Mouse (Mus musculus) cerebellum, postnatal 10 days (tissue): Measurements from ENCODE around the gene Hddc3.
"Not testable (repeated sequence)": the region's sequence is repeated elsewhere in the genome, so short reads cannot be mapped to it uniquely, and the experiment has no call there.

ENCODE experiments used
- DNase-seq, 2 experiments: peaks; one replicate each; pipeline ENCODE4 v3.0.0; 2021; ENCODE audit warnings: mixed read lengths in 2 of 2

The Hddc3 gene

DNA sequence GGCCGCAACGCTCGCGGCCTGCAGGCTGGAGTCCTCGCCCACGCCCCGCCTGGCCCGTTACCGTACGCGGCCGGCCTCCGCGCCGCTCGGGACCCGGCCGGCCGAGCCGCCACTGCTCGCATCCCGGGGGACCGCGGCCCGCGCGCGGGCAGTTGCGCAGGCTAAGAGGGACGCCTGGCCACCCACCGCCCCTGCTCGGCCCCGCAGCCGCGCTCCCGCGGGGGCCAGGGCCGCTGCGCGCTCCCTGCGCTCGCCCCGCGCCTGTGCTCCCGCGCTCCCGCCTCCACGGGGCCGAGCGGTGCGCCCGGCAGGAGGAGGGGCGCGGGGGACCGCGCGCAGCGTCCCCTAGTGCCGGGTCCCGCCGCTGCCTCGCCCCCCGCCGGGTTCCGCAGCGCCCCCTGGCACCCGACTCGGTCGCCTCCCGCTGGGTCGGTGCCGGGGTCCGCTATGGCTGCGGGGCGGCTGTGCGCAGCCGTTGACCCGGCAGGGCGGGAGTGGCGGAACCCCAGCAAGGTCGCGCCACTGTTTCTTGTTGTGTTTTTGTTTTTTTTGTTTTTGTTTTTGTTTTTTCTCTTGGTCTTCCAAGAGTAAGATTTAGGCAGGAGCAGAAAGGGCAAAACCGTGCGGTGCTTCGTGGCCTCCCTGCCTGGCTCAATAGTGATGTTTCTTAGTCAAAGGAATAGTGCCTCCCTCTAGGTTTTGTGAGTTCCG, 28.3 kb downstream of the Hddc3 start, which contains the start of gene Man2a2:
Man2a2 (minus strand) TSS at position 335 of the 711 bp plus-strand sequence.
- peak; percentile 83 to 84 for DNase-seq

DNA sequence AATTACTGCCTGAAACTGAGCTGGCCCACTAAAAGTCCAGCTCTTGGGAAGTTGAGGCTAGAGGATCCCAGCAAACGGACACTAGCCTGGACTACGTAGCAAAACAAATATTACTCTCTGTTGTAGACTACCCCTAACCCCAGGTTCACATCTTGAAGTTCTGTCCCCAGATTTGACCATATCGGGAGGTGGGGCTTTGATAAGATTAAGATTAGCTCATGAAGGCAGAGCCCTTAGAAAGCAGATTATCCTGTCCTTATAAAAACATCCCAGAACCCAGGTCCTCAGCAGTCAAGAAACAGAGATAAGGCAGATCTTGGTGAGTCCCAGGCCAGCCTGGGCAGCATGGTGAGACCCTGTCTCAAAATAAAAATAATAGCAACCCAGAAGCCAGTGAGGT, 29.3 kb downstream of the Hddc3 start:
- no peak for DNase-seq

DNA sequence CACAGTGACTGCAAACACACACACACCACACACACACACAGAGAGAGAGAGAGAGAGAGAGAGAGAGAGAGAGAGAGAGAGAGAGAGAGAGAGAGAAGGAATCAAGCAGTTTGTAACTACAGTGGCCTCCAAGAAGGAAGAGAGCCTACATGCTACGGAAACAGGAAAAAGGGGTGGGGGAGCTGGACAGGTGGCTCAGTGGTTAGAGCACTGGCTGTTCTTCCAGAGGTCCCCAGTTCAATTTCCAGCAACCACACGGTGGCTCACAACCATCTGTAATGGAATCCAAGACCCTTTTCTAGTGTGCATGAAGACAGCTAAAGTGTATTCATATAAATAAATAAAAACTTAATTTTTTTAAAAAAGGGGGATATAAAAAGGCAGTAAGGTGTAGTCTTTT, 29.8 kb downstream of the Hddc3 start:
- DNase-seq: no peak

DNA sequence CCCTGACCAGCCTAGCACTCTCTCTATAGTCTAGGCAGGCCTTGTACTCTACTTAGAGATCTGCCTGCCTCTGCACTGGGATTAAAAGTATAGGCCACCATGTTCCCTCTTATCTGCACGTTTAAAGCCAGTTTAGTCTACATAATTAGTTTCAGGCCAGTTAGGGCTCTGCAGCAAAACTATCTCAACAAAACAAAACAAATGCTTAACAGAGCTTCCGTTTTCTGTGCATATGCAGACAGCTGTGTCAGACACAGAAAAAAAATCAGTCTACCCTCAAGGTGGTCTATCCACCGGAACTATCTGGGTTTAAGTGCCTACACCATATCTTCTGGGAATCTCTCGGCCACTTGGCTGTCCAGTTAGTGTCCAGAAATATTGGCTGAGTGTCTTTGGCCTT, 30.4 kb downstream of the Hddc3 start:
- no peak for DNase-seq

DNA sequence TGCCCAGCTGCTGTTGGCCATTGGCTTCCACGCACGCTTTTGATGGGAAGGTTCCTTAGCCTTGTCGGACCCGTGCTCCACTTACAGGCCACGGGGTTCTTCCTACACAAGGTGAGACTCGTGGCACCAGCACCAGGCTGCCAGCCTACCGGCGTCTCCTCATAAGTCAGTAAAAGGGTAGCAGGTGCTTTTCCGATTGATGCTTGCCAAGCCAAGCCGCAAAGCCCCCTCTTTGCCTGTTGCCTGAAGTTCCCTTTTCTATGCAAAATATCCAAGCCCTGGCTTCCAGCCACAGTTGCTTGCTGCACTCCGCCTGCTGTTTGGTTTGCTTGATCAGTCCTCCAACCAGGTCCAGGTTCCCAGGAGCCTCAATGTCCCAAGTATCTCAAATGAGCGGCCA, 30.9 kb downstream of the Hddc3 start:
- DNase-seq: peak; percentile 61

DNA sequence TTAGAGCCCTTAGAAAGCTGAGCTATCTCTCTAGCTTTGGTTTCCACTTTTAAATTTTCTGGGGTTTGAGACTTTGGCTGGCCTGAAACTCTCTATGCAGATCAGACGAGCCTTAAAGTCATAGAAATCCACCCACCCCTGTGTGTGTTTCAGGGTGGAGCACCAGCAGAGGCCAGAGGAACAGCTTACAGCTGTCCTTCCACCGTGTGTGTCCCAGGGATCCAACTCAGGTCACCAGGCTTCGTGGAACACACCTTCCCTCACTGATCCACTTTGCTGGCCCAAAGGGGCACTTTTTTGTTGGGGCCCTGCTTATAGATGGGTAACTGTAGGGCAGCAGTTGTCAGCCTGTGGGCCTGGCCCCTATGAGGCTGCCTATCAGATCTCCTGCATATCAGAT, 31.4 kb downstream of the Hddc3 start:
- DNase-seq: no peak

DNA sequence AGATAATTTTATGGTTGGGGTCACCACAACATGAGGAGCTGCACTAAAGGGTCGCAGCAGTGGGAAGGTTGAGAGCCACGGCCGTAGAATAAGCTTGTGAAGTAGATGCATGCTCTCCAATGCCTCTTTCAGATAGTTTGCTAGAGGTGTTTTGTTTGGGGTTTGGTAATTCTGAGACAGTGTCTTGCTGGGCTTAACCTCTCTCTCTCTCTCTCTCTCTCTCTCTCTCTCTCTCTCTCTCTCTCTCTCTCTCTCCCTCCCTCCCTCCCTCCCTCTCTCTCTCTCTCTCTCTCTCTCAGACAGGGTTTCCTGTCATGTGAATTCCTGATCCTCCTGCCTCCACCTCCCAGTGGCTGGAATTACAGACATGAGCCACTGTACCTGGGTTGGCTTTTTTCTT, 31.8 kb downstream of the Hddc3 start:
- no peak for DNase-seq

DNA sequence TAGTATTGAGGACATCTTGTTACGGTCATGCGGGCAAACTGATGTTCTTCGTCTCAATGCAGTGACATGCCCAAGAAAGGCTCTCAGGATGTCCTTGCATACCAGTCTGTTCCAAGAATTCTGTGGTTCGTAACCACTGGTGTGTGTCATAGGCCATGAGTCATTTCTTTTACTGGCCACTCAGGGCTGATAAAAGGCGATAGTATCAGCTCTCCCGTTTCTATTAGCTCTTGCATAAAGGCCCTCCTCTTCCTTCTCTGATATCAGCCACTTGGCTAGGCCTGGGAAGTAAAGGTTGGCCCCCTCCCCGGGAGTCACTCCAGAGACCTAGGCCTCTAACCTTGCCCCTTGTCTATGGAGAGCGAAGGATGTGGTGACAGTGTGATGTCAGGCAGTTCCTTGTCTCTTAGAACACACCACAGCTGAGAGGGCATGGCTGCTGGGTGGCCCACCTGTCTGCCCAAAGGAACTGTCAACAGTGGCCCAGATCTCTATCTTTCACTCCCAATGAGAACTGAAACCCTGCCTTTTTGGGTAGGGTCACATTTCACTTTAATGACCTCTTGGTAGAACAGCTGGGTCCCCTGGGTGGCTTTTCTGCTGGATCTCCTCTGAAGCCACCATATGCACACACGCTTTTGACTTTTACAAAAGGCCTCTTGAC, 32.6 kb downstream of the Hddc3 start:
- no peak for DNase-seq

DNA sequence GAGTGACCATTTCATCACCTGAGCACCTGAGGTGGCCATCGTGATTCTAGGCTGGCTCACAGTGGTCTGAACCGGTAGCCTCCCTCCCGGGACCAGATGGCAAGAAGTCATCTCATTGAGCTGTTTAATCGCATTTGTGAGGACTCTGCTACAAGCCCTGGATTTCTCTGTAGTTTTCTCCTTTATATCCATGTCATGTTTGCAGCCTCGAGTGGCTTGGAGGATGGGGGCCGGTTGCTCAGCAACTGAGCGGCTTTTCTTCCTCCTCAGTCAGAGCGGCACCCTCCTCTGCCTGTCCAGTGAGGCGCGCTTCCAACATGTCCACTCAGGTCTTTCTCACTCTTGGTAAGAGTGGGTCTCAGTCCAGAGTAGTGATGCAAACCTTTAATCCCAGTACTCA, 33.3 kb downstream of the Hddc3 start:
- peak in 1 of 2 experiments; percentile 28 for DNase-seq

DNA sequence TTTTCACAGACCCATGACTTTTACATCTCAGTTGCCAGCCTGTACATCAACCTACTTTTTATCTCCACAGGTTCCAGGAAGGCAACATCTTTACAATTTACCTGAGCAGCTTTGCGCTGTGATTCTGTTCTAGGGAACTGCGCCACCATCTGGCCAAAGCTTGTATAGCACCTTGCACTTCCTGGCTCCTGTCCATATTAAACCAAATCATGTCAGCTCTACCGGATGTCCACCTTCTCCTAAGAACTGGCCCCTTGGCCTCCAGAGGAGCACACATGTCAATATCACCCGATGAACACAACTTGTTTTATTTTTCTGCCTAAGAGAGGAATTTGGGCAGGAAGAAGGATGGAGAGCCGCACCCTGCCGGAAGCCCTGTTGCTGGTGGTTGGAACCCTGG, 34.6 kb downstream of the Hddc3 start:
- peak; percentile 76 to 86 for DNase-seq

DNA sequence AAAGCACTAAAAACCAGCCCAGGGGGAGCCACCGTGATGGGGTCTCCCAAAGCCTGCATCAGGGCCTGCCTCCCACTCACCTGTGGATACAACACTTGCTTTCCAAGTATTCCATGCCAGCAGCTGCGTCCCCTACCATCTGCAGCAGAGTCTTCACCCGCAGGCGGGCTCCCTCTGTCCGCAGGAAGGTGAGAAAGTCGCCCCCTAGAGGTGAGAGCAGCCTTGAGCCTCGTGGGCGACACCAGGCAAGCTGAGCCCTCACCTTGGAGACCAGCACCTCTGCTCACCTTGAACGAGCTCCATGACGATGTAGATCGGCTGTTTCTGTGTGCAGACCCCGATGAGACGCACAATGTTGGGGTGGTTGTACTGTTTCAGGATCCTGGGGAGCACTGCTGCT, 36.6 kb downstream of the Hddc3 start:
- DNase-seq: peak; percentile 68 to 75

DNA sequence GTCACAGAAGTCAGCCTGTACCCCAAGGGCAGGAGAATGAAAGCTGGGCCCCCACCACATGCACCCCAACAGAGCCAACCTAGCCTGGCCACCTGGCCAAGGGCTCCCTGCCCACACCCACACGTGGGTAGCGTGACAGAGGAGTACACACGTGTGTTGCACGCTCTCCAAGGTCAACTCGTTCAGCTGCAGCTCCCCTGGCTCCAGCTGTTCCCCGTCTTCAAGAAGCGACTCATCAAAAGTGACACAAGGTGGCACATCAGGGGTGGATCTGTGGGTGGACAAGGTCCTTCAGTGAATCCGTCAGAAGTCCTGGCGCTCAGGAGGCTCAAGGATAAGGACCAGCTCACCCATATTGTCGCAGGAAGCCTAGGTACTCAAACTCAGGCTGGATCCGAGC, 40.0 kb downstream of the Hddc3 start:
- DNase-seq: peak in 1 of 2 experiments; percentile 11

DNA sequence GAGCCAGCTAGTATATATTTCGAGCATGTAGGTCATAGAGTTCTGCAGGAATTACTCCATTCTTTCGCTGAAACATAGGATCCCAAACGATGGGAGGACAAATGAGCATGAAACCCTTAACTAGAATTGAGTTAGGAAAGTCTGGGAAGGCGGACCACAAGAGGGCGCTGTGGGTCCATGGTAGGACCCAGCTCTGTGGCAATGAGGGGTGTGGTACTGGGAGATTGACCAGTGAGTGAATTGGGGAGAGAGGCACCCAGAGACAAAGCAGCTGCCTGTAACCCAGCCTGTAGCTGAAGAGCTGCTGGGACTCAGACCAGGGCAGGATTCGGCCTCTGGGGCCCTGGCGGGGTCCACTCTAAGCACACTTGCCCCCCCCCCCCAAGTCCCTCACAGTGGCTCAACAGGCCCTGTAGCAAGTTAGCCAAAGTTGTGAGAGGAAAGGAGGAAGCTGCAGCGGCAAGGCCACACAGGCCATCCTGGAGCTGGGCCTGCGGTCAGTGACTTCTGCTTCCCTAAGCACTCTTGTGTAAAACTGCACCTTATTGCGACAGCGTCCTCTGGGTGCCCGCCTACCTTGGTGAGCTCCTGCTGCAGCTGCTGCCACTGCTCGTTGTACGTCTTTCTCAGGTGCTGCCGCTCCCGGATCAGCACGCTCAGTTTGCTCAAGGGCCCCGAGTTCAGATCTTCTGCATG, 43.5 kb downstream of the Hddc3 start:
- DNase-seq: peak; percentile 97 to 99

DNA sequence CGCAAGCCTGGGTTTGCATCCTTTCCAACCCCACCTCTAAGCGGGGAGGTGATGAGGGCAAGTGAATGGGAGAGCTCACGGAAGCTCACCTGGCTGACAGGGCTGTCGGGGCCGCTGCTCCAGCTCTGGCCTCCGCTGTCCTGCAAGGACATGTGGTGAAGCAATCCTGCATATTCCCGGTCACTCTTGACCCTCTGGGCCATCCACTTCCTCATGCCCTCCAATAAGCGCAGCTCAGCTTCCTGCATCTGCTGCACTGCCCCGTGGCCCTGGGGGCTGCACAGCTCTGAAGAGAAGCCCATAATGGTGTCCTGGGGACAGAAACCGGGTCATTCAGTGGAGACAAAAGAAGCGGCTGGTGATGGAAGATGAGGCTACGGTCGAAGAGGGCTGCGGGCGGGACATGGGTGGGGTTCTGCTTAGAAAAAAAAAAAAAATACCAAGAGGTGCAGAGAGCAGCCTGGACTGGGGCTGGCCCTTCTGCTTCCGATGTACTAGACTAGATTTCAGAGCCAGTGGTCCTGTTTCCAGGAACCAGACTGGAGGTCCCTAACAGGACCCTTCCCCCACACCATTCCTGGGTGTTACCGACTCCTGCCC, 44.2 kb downstream of the Hddc3 start:
- peak in 1 of 2 experiments; percentile 19 for DNase-seq

DNA sequence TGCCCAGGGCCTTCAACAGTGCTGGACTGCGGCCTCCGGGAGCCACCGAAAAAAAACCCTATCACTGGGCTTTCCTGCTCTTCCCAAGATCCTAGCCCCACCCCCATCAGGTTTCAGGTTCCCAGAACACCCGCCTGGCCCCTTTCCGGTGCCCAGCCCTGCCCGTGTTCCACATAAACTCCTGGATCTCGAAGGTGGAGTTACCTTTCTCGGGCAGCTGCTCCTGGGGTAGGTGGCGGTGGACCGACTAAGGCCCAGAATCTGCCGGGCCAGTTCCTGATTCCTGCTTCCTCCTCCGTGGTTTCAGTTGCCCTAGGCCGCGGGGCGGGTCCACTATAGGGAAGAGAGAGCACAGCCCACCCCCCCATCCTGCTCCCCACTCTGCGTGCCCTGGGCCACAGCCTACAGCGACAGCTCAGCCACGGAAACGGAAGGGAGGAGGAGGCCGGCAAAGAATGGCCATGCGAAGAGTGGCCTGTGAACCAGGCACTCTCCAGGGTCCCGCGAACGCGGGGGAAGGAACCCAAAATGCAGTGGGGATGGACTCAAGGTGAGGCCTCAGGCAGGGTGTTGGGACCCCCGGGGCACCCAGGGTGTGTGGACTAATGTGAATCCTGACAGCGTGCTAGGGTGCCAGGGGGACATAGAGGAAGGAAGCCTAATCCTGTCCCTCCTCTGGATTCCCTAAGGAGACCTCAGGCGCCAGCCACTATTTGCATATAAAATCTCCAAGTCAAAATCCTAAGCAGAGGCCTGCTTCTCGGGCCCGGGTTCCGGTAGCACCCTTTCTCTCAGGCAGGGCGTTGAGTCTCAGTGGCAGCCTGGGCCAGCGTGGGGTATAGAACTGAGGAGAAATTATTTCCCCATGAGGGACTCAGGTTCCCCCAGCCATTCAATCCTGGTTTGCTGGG, 45.0 kb downstream of the Hddc3 start, which contains the start of gene Fes:
Fes (minus strand) TSS at position 314 of the 911 bp plus-strand sequence.
- DNase-seq: peak in 1 of 2 experiments; percentile 33

DNA sequence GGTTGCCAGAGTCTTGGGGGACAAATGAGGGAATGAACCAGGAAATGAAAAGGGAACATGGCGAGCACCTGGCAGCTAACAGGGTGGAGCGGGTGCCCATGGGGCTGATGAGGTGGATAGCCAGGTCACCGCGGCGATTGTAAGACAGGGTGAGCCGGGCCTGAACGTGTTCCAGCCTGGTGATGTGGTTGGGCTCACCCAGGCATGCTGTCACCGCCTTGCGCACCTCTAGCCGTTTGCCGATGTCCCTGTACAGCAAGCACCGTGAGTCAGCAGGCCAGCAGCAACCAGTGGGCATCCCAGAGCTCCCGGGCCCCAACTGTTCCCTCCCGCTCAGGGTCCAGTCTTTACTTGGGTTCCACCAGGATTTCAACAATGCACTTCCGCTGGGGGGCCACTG, 49.2 kb downstream of the Hddc3 start:
- no peak for DNase-seq

DNA sequence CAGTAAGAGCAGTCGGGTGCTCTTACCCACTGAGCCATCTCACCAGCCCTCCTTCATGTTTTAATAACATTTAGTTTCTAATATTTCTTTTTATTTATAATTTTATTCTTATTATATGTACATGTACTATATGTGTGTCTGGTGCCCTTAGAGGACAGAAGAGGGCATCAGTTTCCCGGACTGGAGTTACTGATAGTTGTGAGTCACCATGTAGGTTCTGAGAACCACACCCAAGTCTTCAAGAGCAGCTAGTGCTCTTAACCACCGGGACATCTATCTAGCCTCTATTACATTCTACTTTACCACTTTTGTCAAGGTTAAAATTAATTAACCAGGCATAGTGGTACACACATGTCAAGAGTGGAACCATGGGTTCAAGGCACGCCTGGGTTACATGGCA, 51.7 kb downstream of the Hddc3 start:
- DNase-seq: no peak

DNA sequence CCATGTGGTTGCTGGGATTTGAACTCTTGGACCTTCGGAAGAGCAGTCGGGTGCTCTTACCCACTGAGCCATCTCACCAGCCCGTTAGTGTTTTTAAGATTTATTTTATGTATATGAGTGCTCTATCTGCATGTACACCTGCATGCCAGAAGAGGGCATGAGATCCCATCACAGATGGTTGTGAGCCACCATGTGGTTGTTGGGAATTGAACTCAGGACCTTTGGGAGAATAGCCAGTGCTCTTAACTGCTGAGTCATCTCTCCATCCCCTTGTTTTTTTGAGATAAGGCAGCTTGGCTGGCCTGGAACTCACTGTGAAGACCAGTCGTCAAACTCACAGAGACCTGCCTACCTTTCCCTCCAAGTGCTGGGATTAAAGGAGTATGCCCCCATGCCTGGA, 53.5 kb downstream of the Hddc3 start:
- DNase-seq: not testable (repeated sequence)

DNA sequence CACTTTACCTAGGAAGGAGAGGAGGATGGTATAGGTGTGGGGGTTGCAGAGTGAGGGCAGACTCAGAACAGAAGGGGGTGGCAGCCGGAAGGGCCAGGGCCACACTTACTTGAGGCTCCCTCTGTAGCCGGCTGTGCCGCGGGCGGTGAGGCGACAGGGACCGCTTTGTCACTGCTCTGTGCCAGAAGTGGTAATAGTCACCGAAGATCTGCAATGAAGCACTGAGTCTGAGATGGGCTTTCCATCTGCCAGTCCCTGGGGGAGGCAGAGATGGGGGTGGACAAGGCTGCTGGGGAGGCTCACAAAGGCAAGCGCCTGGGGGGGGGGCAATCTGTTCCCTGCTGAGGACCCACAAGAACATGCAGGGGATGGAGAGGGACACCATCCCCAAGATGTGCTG, 55.1 kb downstream of the Hddc3 start:
- DNase-seq: no peak

DNA sequence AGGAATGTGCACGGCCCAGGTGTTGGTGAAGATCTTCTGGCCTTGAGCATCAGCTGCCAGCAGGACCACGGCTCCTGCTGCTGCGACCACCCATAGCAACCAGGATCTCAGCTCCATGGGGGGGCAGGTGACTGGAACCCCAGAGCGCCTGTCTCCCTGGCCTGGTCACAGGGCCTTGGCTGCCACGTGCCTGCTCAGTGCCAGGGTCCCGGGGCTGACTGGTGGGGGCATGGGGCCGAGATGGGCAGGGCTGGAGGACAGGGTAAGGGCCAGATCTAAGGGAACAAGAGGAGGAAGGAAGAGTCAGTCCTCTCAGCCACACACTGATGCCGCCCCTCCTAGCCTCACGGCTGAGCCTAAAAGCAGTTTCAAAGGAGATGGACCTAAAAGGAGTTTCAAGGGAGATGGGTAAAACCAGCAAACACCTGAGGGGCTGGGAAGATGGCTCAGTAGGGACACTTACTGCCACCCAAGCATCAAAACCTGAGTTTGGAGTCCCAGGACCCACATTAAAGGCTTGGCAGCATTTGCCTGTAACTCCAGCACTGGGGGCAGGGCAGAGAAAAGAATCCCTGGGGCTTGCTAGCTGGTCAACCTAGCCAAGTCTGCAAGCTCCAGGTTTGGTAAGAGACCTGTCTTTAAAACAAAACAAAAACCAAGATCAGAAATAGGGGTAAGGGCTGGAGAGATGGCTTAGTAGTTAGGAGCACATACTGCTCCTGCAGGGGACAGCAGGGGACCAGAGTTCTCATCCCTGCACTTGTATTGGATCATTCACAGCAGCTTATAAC, 55.9 kb downstream of the Hddc3 start:
- peak in 1 of 2 experiments; percentile 53 for DNase-seq

DNA sequence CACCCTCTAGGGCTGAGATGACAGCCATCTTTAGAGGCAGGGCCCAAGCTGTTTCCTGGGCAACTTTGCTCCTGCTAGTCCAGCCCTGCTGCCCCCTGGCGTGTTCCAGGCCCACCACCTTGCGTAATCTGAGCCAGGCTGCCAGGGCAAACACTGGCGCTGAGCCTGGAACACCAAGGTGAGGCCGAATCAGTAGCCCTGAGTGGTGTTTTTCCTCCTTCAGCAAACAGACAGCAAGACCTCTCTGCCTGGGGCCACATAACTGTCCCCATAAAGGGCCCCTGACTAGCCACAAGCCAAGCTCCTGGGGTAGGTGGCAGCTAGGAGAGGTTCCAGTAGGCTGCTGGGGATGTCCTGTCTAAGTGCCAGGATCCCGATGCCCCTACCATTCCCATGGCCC, 57.2 kb downstream of the Hddc3 start:
- DNase-seq: peak; percentile 80 to 90
